Mouse (Mus musculus): ENCODE results near the gene Thbs2.

Gene Thbs2

GRCm38 (mm10) chr17:14696281-14696795, 2.3 kb upstream of the Thbs2 start:
- in situ Hi-C loops (cut with MboI, MseI), result no loop called here

GRCm38 (mm10) chr17:14693048-14693993, 714 bp downstream of the Thbs2 start:
- in situ Hi-C loops (cut with MboI, MseI), result no loop called here

GRCm38 (mm10) chr17:14691901-14692300, 2.1 kb downstream of the Thbs2 start:
- in situ Hi-C loops (cut with MboI, MseI), result no loop called here

GRCm38 (mm10) chr17:14691197-14691596, 2.8 kb downstream of the Thbs2 start:
- in situ Hi-C loops (cut with MboI, MseI), result no loop called here

DNA sequence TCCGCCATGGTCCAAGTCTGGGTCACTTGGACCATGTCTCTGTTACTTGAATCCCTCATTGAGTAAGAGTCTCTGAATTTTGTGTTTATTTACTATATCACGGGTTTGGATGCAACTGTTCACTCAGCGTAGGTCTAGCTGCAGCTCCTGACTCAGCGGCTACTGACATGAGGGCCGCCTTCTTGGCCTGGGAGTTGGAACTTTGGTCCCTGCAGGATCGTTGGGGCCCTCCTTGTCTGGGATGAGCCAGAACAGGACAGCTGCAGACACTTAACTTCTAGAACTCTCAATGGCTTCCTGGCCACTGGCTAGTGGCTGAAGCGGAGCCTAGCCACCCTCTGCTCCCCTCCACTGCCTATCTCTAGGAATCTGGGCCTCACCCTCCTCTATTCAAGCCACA, 11.2 kb downstream of the Thbs2 start:
- in situ Hi-C loops (cut with MboI, MseI), result no loop called here

- in situ Hi-C loops (cut with MboI, MseI), result no loop called here
Measured at GRCm38 (mm10) chr17:14681047-14681446, 13.0 kb downstream of the Thbs2 start.

GRCm38 (mm10) chr17:14677198-14677597, 16.8 kb downstream of the Thbs2 start:
- in situ Hi-C loops (cut with MboI, MseI), result no loop called here

- in situ Hi-C loops (cut with MboI, MseI), result no loop called here
Measured at GRCm38 (mm10) chr17:14675517-14675916, 18.5 kb downstream of the Thbs2 start.

DNA sequence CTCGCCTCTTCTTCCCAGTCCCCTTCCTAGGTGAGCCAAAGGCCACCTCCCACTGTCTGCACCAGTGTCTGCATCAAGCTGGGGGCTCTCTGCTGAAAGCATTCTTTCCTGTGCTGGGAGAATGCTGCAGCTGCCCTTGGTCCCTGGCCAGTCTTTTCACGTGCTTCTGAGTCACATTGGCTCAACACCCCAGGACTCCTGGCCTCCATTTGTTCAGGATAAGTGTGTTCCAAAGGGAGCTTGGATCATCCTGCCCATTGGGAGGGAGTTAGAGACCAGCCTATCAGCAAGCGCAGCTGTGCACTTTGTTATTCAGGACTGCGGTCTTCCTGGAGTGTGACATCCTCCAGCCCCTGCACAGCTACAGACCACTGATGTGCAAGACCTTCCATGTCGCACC, 21.6 kb downstream of the Thbs2 start:
- in situ Hi-C loops (cut with MboI, MseI), result no loop called here

DNA sequence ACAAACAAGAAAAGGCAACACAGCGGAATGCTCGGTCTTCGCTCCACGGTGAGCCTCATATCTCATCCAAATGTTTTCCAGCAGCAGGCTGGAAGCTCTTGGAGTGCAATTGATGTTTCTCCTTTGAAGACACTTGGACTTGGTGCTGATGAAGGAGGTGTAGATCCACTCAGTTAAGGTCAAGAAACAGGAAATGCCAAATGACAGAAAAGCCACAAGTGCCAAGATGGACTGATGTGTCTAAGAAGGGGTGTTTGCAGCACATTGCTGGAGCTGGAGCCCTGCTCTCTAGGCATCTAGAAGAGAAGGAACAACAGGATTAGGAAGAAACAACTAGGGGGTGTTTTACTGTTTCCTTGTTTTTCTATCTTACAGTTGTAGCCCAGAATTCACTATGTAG, 26.8 kb downstream of the Thbs2 start:
- in situ Hi-C loops (cut with MboI, MseI), result no loop called here

DNA sequence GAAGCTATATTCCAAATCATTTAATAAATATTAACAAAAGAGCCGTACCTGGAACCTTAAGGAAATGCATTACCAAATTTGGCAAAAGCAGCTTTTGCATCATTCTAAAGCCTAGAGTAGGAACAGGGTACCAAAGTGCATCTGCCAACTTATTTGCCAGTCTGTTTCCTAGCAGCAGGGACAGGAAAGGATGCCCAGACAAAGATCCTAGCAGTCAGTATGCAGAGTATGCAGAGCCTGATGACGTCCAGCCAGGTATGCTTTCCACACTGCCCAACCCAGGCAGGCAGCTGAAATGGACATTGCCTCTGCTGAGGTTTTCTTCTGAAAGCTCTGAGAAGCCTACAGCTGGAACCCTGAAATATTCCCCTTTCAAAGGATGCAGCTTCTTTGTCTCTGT, 27.6 kb downstream of the Thbs2 start:
- in situ Hi-C loops (cut with MboI, MseI), result no loop called here

GRCm38 (mm10) chr17:14663366-14663765, 30.7 kb downstream of the Thbs2 start:
- in situ Hi-C loops (cut with MboI, MseI), result no loop called here

- in situ Hi-C loops (cut with MboI, MseI), result no loop called here
Measured at GRCm38 (mm10) chr17:14662409-14662808, 31.6 kb downstream of the Thbs2 start.

- in situ Hi-C loops (cut with MboI, MseI), result no loop called here
Measured at GRCm38 (mm10) chr17:14659746-14660145, 34.3 kb downstream of the Thbs2 start.

DNA sequence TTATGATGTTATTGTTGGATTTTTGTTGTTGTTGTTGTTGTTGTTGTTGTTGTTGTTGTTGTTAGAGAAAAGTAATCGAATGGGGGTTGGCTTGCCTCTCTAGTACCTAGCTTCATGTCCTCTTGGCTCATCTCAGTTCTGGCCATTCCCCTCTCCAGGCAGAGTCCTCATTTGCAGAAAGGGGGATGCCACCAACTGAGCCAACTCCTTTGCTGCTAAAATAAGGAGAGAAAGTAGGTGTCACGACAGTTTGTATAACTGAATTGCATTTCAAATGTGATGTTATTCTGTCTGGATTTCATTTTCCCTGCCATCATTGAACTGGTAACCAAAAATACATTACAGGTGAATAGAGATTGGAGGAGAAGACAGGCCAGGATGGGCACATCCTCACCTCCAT, 35.9 kb downstream of the Thbs2 start:
- in situ Hi-C loops (cut with MboI, MseI), result no loop called here

DNA sequence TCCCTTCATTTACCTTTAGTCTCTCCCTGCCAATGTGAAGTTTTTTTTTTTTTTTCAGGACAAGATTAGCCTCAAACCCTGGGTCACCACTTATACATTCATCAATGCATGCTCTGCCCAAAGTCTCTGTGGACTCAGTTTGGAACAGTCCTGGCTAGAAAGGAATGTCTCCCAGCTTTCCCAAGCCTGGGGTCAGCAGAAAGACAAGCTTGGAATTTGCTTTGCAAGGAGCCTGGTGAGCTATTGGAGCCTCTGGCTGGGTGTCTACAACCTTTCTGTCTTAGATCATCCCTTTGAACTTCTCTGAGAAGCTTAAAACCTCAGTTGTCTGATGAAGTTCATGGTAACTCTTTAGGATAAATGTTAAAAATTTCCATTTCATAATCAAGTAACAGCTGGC, 36.9 kb downstream of the Thbs2 start:
- in situ Hi-C loops (cut with MboI, MseI), result no loop called here

- in situ Hi-C loops (cut with MboI, MseI), result no loop called here
Measured at GRCm38 (mm10) chr17:14654981-14655380, 39.1 kb downstream of the Thbs2 start.

- in situ Hi-C loops (cut with MboI, MseI), result no loop called here
Measured at GRCm38 (mm10) chr17:14652013-14652412, 42.0 kb downstream of the Thbs2 start.

DNA sequence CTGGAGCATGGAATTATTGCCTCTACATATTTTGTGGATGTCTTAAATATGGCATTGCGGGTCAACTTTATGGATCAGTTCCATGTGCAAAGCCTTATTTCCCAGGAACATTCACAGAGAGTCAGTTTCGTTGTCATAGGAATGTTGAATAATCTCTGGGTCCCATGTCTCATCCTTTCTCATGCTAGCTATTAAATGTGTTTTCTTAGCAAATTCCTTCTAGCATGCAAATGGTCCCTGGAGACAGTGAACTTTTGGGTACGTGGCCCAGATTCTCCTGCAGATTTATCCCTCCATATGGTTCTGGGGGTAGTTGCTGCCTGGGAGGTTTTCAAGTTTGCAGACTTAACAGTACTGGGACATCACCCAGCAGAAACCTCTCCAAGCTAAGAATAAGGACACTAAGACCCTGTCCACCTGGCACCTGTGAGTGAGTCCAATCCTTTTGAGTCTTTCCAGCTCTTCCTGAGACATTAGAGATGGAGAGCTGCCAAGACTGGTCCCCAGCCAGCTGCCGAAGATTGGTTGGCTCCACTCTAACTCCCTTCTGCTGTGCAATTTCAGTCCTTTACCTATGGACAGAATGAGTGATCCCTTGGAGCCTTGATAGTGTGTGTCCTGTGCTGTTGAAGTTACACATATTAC, 45.9 kb downstream of the Thbs2 start:
- in situ Hi-C loops (cut with MboI, MseI), result no loop called here

GRCm38 (mm10) chr17:14643996-14644395, 50.0 kb downstream of the Thbs2 start:
- in situ Hi-C loops (cut with MboI, MseI), result no loop called here

DNA sequence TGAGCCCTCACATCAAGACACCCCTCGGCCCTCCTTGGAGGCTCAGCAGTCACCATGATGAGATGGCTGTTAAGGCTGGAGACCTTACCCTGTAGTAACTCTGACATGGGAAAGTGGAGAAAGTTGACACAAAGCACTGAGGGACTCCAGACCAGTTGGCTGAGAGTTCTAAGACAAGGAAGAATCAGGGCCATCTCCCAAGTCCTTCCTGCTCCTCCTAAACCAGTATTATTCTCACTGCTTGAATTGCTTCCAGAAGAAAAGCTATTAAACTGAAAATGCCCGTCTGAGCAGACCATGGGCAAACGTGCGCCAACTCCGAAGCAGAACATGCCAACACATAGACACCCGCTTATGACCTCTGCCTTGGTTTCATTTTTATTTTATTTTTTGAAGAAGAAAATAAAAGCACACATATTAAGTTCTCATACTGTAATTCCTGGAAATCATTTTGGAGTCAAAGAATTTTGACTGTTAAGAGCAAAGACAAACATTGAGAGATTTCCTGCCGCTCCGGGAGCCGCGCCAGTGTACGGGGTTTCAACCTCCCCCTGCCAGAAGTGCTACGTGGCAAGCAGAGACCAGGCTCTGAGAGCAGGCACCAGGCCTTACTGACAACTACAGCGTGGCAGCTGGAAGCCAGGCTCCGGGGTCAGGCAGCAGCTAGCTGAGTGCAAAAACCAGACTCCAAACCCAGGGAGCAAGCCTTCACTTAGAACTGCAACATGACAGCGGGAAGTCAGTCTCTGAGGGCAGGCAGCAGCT, 53.5 kb downstream of the Thbs2 start:
- in situ Hi-C loops (cut with MboI, MseI), result no loop called here
